Mouse (Mus musculus) kidney, embryonic 14.5 days (tissue): ENCODE measurements around the gene Slc32a1. TPM values are rescaled to one million over a fixed set of nuclear protein-coding genes. Genes with fewer than 3 reads are reported as not detected.

Source experiments
- ATAC-seq: fragments of 200-750 bp; cut with Nextera tagmentation; 2 replicates; pipeline ENCODE4 v1.8.0; 2017; ENCODE audit warnings: moderate number of reproducible peaks, mild to moderate bottlenecking, moderate TSS enrichment, moderate library complexity; ENCODE audit not compliant: low FRiP score, low TSS enrichment
- H3K27ac ChIP-seq: fragments of 300-500 bp; sonication (generic); 2 replicates; pipeline ENCODE4 v1.5.1; 2014; ENCODE audit warnings: low read depth, mild to moderate bottlenecking, low read length, moderate library complexity, mixed read lengths
- H3K27me3 ChIP-seq: fragments of 300-500 bp; sonication (generic); 2 replicates; pipeline ENCODE4 v1.6.1; 2014; ENCODE audit warnings: mild to moderate bottlenecking, low read length; ENCODE audit not compliant: control insufficient read depth, insufficient read depth
- H3K36me3 ChIP-seq: fragments of 300-500 bp; sonication (generic); 2 replicates; pipeline ENCODE4 v1.6.1; 2014; ENCODE audit warnings: low read length, mixed read lengths; ENCODE audit not compliant: control insufficient read depth, insufficient read depth
- H3K4me1 ChIP-seq: fragments of 300-500 bp; sonication (generic); 2 replicates; pipeline ENCODE4 v1.6.1; 2014; ENCODE audit warnings: low read length, mixed read lengths; ENCODE audit not compliant: control insufficient read depth, insufficient read depth
- H3K4me2 ChIP-seq: fragments of 300-500 bp; sonication (generic); replicated peaks from 2 replicates; pipeline ENCODE4 v1.6.1; 2014; ENCODE audit warnings: low read depth, mild to moderate bottlenecking, low read length
- H3K4me3 ChIP-seq: fragments of 300-500 bp; sonication (generic); 2 replicates; pipeline ENCODE4 v1.5.1; 2014; ENCODE audit warnings: mild to moderate bottlenecking, low read length
- H3K9ac ChIP-seq: fragments of 300-500 bp; sonication (generic); 2 replicates; pipeline ENCODE4 v1.6.1; 2014; ENCODE audit warnings: low read depth, mild to moderate bottlenecking, low read length, moderate library complexity
- H3K9me3 ChIP-seq: fragments of 300-500 bp; sonication (generic); 2 replicates; pipeline ENCODE4 v1.6.1; 2016; ENCODE audit warnings: low read length; ENCODE audit not compliant: control insufficient read depth
- WGBS: fragments of 180-500 bp; shearing (Covaris S2); extraction: QIAGEN DNeasy Blood & Tissue Kit; methylation state at CpG from one replicate; pipeline ENCODE4 v1.1.7; 2014; 5-methylcytosine and 5-hydroxymethylcytosine counted together
- polyA plus RNA-seq: library from polyadenylated mRNA; unstranded; fragments of >200 nt; fragmentation: Nextera tagmentation; extraction: Ambion mirVana; gene quantifications from 2 replicates; pipeline ENCODE4 v1.2.1, GENCODE M21; 2014

Slc32a1 gene
- polyA plus RNA-seq = 0.09 and 0.16 TPM in 2 replicates

GRCm38 (mm10) chr2:158610488-158611325 is at the start of gene Slc32a1:
Slc32a1 (plus strand) TSS chr2:158610767.
- ATAC-seq = no peak
- peak within 1 kb of the TSS; percentile 18; the same call in 1 of the 2 replicates for H3K9ac ChIP-seq
- H3K27ac ChIP-seq = no peak within 1 kb of the TSS
- H3K4me3 ChIP-seq = peak within 1 kb of the TSS; percentile 29
- H3K36me3 ChIP-seq = no peaks in the 10 kb centered on the region
- under 1% methylated on average over 68 of the region's 77 CpGs for WGBS
- H3K9me3 ChIP-seq = no peaks in the 10 kb centered on the region
- H3K4me2 ChIP-seq = peak within 1 kb of the TSS; percentile 44
- H3K27me3 ChIP-seq = peaks cover 92% of the 10 kb centered on the region
- H3K4me1 ChIP-seq = peaks cover 31% of the 10 kb centered on the region

- Histone ChIP-seq H3K9me3 (no peaks in the 10 kb centered on the region), H3K36me3 (no peaks in the 10 kb centered on the region), H3K27me3 (peaks cover 16% of the 10 kb centered on the region; the same call in 1 of the 2 replicates), H3K4me3 (no peak overlapping the region), H3K4me2 (no peak overlapping the region), H3K4me1 (peaks cover 3% of the 10 kb centered on the region; the same call in 1 of the 2 replicates), H3K27ac (no peak overlapping the region), H3K9ac (no peak overlapping the region)
- WGBS = 16% methylated on average over 9 of the region's 9 CpGs
- no peak for ATAC-seq
Observed at GRCm38 (mm10) chr2:158560801-158561200, 49.8 kb upstream of the Slc32a1 start.

GRCm38 (mm10) chr2:158561371-158562144 is 49.0 kb upstream of the Slc32a1 start:
- no peak overlapping the region for H3K9ac ChIP-seq
- H3K9me3 ChIP-seq = no peaks in the 10 kb centered on the region
- peaks cover 16% of the 10 kb centered on the region; the same call in 1 of the 2 replicates for H3K27me3 ChIP-seq
- H3K27ac ChIP-seq = no peak overlapping the region
- WGBS = 45% methylated on average over 3 of the region's 3 CpGs
- no peaks in the 10 kb centered on the region for H3K4me1 ChIP-seq
- ATAC-seq = peak; percentile 50
- H3K4me2 ChIP-seq = no peak overlapping the region
- no peaks in the 10 kb centered on the region for H3K36me3 ChIP-seq
- no peak overlapping the region for H3K4me3 ChIP-seq

GRCm38 (mm10) chr2:158570421-158571081 is 40.0 kb upstream of the Slc32a1 start:
- H3K27ac ChIP-seq = no peak overlapping the region

GRCm38 (mm10) chr2:158579979-158580378 is 30.6 kb upstream of the Slc32a1 start:
- no peaks in the 10 kb centered on the region for H3K4me1 ChIP-seq
- H3K9ac ChIP-seq = no peak overlapping the region
- H3K9me3 ChIP-seq = no peaks in the 10 kb centered on the region
- H3K36me3 ChIP-seq = no peaks in the 10 kb centered on the region
- 40% methylated on average over 4 of the region's 4 CpGs for WGBS
- H3K4me2 ChIP-seq = no peak overlapping the region
- H3K27me3 ChIP-seq = no peaks in the 10 kb centered on the region
- no peak for ATAC-seq
- no peak overlapping the region for H3K4me3 ChIP-seq
- H3K27ac ChIP-seq = no peak overlapping the region

More at GRCm38 (mm10) chr2:158570421-158571081, 40.0 kb upstream of the Slc32a1 start:
- 22% methylated on average over 13 of the region's 13 CpGs for WGBS
- Histone ChIP-seq H3K36me3 (no peaks in the 10 kb centered on the region), H3K27me3 (peaks cover 9% of the 10 kb centered on the region), H3K4me1 (no peaks in the 10 kb centered on the region), H3K9me3 (no peaks in the 10 kb centered on the region), H3K4me2 (no peak overlapping the region), H3K9ac (no peak overlapping the region), H3K4me3 (no peak overlapping the region)
- peak; percentile 81 for ATAC-seq

GRCm38 (mm10) chr2:158584621-158585358 is 25.8 kb upstream of the Slc32a1 start:
- H3K4me1 ChIP-seq = no peaks in the 10 kb centered on the region
- H3K9me3 ChIP-seq = no peaks in the 10 kb centered on the region
- no peak overlapping the region for H3K27ac ChIP-seq
- no peaks in the 10 kb centered on the region; the same call in 1 of the 2 replicates for H3K27me3 ChIP-seq
- no peak overlapping the region for H3K9ac ChIP-seq
- H3K4me3 ChIP-seq = no peak overlapping the region
- no peak overlapping the region for H3K4me2 ChIP-seq
- ATAC-seq = no peak
- WGBS = 11% methylated on average over 12 of the region's 12 CpGs
- no peaks in the 10 kb centered on the region for H3K36me3 ChIP-seq

- H3K4me1 ChIP-seq = no peaks in the 10 kb centered on the region
- no peak overlapping the region for H3K4me2 ChIP-seq
- no peaks in the 10 kb centered on the region for H3K9me3 ChIP-seq
- H3K9ac ChIP-seq = no peak overlapping the region
- no peak overlapping the region for H3K4me3 ChIP-seq
- H3K27ac ChIP-seq = no peak overlapping the region
- WGBS = 37% methylated on average over 8 of the region's 8 CpGs
- ATAC-seq = no peak
- H3K27me3 ChIP-seq = no peaks in the 10 kb centered on the region; the same call in 1 of the 2 replicates
- H3K36me3 ChIP-seq = no peaks in the 10 kb centered on the region
Observed at GRCm38 (mm10) chr2:158588524-158589271, 21.9 kb upstream of the Slc32a1 start.

- no peak for ATAC-seq
Observed at GRCm38 (mm10) chr2:158590495-158590894, 20.1 kb upstream of the Slc32a1 start.

More at GRCm38 (mm10) chr2:158590495-158590894, 20.1 kb upstream of the Slc32a1 start:
- no peak overlapping the region for H3K4me2 ChIP-seq
- no peak overlapping the region for H3K9ac ChIP-seq
- no peak overlapping the region for H3K27ac ChIP-seq
- H3K4me1 ChIP-seq = peaks cover 3% of the 10 kb centered on the region; the same call in 1 of the 2 replicates
- 56% methylated on average over 3 of the region's 3 CpGs for WGBS
- H3K4me3 ChIP-seq = no peak overlapping the region
- no peaks in the 10 kb centered on the region; the same call in 1 of the 2 replicates for H3K27me3 ChIP-seq
- H3K36me3 ChIP-seq = no peaks in the 10 kb centered on the region
- H3K9me3 ChIP-seq = no peaks in the 10 kb centered on the region
